Mouse (Mus musculus): ENCODE results near the gene Slc22a18.

The Slc22a18 gene

GRCm38 (mm10) chr7:143462516-143462915 lies 11.0 kb upstream of the Slc22a18 start:
- no peak for DNase-seq (ENCODE audit: low read depth, low spot score)

- peak; percentile 59 for DNase-seq (ENCODE audit: low read depth, low spot score)
Measured at GRCm38 (mm10) chr7:143463865-143464415, 9.6 kb upstream of the Slc22a18 start.

- peak; percentile 48 for DNase-seq (ENCODE audit: low read depth, low spot score)
Measured at GRCm38 (mm10) chr7:143464811-143465560, 8.6 kb upstream of the Slc22a18 start.

- peak; percentile 66 for DNase-seq (ENCODE audit: low read depth, low spot score)
Measured at GRCm38 (mm10) chr7:143466099-143466677, 7.3 kb upstream of the Slc22a18 start.

- DNase-seq (ENCODE audit: low read depth, low spot score) = no peak
Measured at GRCm38 (mm10) chr7:143467714-143468113, 5.8 kb upstream of the Slc22a18 start.

GRCm38 (mm10) chr7:143469946-143470345 lies 3.6 kb upstream of the Slc22a18 start:
- DNase-seq (ENCODE audit: low read depth, low spot score) = peak; percentile 45

- no peak for DNase-seq (ENCODE audit: low read depth, low spot score)
Measured at GRCm38 (mm10) chr7:143474811-143475210, 1.3 kb downstream of the Slc22a18 start.

- DNase-seq (ENCODE audit: low read depth, low spot score) = no peak
Measured at GRCm38 (mm10) chr7:143475876-143476275, 2.3 kb downstream of the Slc22a18 start.

GRCm38 (mm10) chr7:143476702-143477335 lies 3.3 kb downstream of the Slc22a18 start:
- DNase-seq (ENCODE audit: low read depth, low spot score) = no peak

GRCm38 (mm10) chr7:143477800-143478199 lies 4.3 kb downstream of the Slc22a18 start:
- no peak for DNase-seq (ENCODE audit: low read depth, low spot score)

GRCm38 (mm10) chr7:143480498-143480897 lies 7.0 kb downstream of the Slc22a18 start:
- DNase-seq (ENCODE audit: low read depth, low spot score) = peak; percentile 56

- no peak for DNase-seq (ENCODE audit: low read depth, low spot score)
Measured at GRCm38 (mm10) chr7:143481806-143482387, 8.4 kb downstream of the Slc22a18 start.

- no peak for DNase-seq (ENCODE audit: low read depth, low spot score)
Measured at GRCm38 (mm10) chr7:143482541-143482940, 9.0 kb downstream of the Slc22a18 start.

GRCm38 (mm10) chr7:143489735-143490134 lies 16.2 kb downstream of the Slc22a18 start:
- no peak for DNase-seq (ENCODE audit: low read depth, low spot score)

GRCm38 (mm10) chr7:143493616-143494126 lies 20.1 kb downstream of the Slc22a18 start:
- no peak for DNase-seq (ENCODE audit: low read depth, low spot score)

- DNase-seq (ENCODE audit: low read depth, low spot score) = no peak
Measured at GRCm38 (mm10) chr7:143495104-143495961, 21.8 kb downstream of the Slc22a18 start.

- no peak for DNase-seq (ENCODE audit: low read depth, low spot score)
Measured at GRCm38 (mm10) chr7:143498584-143498983, 25.0 kb downstream of the Slc22a18 start.

GRCm38 (mm10) chr7:143500912-143501311 lies 27.4 kb downstream of the Slc22a18 start:
- no peak for DNase-seq (ENCODE audit: low read depth, low spot score)

GRCm38 (mm10) chr7:143501643-143502417 lies 28.3 kb downstream of the Slc22a18 start:
- peak; percentile 63 for DNase-seq (ENCODE audit: low read depth, low spot score)
